Mouse (Mus musculus): ENCODE data around the gene Lrrc23.
A peak's percentile ranks its signal among the peaks of the same experiment; 100 is the strongest.

The Lrrc23 gene

DNA sequence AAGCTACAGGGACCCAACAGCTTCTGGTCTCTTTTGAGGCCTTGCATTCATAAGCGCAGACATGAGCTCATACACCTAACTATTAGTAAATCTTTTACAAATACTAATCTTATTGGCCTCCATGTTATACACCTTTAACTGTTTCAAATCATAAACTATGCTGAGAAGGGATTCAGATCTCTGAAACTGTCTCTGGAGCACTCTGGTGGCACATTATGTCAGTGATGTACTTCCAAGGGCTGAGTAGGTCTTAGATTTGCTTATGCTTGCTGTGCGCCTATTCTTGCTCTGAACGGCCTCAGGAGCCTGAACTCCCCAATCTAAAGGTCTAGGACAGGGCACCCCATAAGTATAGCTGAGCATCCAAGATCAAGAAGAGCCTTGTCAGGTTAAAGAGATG, 37.7 kb downstream of the Lrrc23 start:
- no peak for DNase-seq (ENCODE audit: low spot score in 2 of 2)

- DNase-seq (ENCODE audit: low spot score in 2 of 2) = peak; percentile 85 to 92
Measured at GRCm38 (mm10) chr6:124740888-124741761, 38.4 kb downstream of the Lrrc23 start, which contains the start of gene Grcc10. TSS of gene Grcc10 (minus strand) at chr6:124741374.

DNA sequence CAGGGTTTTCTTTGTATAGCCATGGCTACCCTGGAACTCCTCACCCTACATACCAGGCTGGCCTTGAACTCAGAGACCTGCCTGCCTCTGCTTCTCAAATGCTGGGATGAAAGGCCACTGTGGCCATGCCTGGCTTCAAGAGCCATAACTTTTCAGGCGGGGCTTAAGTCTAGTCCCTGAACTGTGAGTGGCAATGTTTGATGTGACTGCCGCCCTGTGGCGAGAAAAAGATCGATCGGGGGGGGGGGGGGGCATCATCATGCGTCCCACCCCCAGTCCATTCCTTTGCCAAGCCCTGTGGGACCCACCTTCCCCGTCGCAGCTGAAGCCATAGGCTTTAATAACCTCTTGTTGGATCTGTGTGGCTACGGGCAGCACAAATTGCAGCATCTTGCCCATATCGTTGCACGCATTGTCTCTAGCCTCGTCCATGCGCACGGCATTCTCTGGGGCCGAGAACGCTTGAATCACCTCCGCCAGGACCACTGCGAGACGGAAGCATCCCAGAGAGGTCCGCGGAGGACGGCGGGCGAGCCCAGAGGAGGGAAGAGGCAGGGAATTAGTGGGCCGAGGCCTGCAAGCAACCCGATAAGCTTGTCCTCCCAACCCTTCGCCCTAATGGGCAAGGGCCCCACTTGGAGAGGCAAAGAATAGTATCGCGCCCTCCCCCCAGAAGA, 39.2 kb downstream of the Lrrc23 start:
- DNase-seq (ENCODE audit: low spot score in 2 of 2) = peak in 1 of 2 experiments; percentile 87

GRCm38 (mm10) chr6:124739231-124739796, 40.2 kb downstream of the Lrrc23 start:
- DNase-seq (ENCODE audit: low spot score in 2 of 2) = peak in 1 of 2 experiments; percentile 70

GRCm38 (mm10) chr6:124738511-124739023, 41.0 kb downstream of the Lrrc23 start, which contains the start of gene Ptpn6:
TSS of gene Ptpn6 (minus strand) at chr6:124738714.
- peak in 1 of 2 experiments; percentile 75 for DNase-seq (ENCODE audit: low spot score in 2 of 2)

- DNase-seq (ENCODE audit: low spot score in 2 of 2) = no peak
Measured at GRCm38 (mm10) chr6:124737040-124737439, 42.5 kb downstream of the Lrrc23 start.

- no peak for DNase-seq (ENCODE audit: low spot score in 2 of 2)
Measured at GRCm38 (mm10) chr6:124734417-124734816, 45.1 kb downstream of the Lrrc23 start.

- DNase-seq (ENCODE audit: low spot score in 2 of 2) = peak; percentile 85 to 90
Measured at GRCm38 (mm10) chr6:124732476-124733370, 46.8 kb downstream of the Lrrc23 start.

- DNase-seq (ENCODE audit: low spot score in 2 of 2) = no peak
Measured at GRCm38 (mm10) chr6:124731038-124731437, 48.5 kb downstream of the Lrrc23 start.

DNA sequence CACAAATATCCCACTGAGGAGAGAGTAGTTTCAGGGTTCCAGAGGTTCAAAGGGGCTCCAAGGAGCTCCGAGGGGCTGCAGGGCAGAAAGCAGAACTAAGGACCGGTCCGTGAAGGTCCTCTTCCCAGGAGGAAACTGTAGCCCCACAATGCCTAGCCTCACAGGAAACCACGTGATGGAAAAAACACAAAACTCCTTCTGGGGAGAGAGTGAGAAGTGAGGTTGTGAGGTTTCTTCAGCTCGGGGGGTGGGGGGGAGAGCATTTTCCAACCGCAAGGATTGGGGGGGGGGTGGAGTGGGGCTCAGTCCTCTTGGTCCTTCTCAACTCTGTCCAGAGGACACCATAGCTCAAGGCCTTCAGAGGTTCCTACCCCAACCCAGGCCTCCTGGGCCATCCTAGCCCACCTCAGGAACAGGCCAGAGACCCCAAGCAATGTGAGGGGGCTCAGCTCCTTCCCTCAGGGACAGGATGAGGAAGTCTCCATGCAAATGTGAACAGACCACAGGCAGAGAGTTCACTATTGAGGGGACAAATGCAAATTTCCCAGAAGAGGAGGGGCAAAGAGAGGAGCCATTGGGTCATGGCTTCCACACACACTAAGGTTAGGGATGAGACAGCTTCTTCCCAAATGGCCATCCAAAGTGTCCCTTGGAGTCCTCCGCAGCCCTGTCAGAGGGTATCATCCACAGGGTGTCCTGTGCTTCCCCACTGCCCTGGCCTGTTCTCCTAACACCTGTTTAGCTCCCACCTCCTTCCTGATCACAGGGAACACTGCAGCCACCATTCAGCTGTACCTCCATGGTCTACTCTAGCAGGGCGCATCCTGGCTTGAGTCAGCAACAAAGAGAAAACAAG, 49.4 kb downstream of the Lrrc23 start:
- DNase-seq (ENCODE audit: low spot score in 2 of 2) = no peak

GRCm38 (mm10) chr6:124728621-124729020, 50.9 kb downstream of the Lrrc23 start:
- no peak for DNase-seq (ENCODE audit: low spot score in 2 of 2)

GRCm38 (mm10) chr6:124724472-124724871, 55.1 kb downstream of the Lrrc23 start:
- DNase-seq (ENCODE audit: low spot score in 2 of 2) = no peak

DNA sequence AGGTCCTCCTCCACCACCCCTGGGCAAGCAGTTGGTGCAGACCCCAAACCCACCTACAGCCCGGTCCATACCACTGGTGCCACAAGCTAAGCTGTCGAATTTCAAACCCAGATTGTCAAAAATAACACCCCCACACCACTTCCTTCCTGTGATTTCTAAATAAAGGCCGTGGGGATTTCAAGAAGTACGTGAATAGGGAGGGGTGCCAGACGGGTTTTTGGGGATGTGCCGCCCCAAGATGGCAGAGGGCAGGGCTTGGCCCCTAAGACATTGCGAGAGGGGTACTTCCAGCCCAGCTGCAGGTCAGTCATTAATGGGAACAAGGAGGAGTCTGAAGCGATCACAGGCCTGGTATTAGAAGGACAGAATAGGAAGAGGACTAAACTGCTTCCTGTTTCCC, 56.0 kb downstream of the Lrrc23 start:
- DNase-seq (ENCODE audit: low spot score in 2 of 2) = no peak

DNA sequence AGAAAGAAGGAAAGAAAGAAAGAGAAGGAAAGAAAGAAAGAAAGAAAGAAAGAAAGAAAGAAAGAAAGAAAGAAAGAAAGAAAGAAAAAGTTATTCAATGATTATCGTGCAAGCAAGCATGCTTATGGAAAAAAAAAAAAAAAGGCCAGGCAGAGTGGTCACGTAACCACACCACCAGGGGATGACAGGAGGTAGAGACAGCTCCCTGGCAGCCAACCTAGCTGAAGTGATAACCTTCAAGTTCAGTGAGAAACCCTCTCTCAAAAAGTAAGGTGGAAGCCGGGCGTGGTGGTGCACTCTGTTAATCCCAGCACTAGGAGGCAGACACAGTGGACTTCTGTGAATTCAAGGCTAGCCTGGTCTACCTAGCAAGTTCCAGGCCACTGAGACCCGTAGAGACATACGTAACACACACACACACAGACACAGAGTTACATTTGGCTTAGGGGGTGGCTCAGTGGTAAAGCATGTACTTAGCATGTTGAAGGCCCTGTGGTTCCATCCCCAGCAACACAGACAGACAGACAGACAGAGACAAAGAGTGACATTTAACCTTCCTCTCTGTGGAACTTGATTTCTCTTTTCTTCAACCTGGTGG, 56.6 kb downstream of the Lrrc23 start:
- DNase-seq (ENCODE audit: low spot score in 2 of 2) = no peak

- DNase-seq (ENCODE audit: low spot score in 2 of 2) = no peak
Measured at GRCm38 (mm10) chr6:124720904-124721303, 58.6 kb downstream of the Lrrc23 start.
